Mouse (Mus musculus) liver (tissue): ENCODE data around the gene Eif2ak3.

ENCODE experiments used
- DNase-seq: peaks from one replicate; pipeline ENCODE4 v3.0.0-alpha.2; 2020; ENCODE audit warnings: mixed read lengths

Eif2ak3 gene

DNA sequence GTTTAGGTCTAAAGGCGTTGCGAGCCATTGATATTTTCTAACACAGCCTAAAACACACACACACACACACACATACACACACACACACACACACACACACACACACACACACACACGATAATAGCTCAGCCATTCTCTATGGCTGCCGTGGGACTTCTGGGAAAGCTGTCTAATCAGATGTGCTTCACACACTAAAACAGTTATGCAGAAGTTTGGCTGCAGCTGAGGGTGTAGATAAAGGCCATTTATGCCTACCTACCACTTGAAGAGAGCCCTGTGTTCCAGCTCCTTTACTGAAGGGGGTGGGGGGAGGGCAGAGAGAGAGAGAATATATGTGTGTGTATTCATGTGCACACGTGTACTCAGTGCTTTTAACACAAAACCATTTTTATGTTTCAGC lies 59.4 kb downstream of the Eif2ak3 start:
- DNase-seq, result peak; percentile 42

DNA sequence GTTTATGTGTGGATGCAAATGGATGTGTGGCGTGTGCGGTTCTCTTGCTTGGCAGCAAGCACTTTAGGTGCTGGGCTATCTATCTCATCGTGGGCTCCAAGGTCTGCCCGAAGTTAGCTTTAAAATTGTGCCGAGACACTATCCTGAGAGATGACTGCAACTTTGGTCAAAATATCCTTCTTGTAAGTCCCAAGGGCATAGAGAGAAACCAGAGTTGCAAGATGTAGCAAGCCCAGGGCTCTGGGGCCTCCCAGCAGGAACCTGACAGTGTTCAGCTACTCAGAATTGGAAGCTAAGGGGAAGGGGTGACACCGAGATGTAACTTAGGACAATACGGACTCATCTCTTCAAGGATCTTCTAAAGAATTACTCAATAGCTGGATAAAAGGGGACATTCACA lies 65.3 kb downstream of the Eif2ak3 start:
- no peak for DNase-seq

DNA sequence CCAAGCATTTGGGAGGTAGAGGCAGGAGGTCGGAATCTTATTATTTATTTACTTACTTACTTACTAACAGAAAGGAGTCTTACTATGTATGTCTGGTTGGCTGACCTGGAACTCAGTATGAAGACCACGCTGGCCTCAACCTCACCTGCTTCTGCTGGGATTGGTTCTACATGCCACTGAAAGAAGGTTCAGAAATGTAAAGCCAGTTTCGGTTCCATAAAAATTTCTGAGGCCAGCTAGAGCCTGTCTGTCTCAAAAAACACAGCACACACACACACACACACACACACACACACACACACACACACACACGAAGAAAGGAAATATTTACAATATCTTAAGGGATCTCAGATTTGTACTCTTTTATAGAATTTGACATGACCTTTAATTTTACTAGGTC lies 66.0 kb downstream of the Eif2ak3 start:
- no peak for DNase-seq

DNA sequence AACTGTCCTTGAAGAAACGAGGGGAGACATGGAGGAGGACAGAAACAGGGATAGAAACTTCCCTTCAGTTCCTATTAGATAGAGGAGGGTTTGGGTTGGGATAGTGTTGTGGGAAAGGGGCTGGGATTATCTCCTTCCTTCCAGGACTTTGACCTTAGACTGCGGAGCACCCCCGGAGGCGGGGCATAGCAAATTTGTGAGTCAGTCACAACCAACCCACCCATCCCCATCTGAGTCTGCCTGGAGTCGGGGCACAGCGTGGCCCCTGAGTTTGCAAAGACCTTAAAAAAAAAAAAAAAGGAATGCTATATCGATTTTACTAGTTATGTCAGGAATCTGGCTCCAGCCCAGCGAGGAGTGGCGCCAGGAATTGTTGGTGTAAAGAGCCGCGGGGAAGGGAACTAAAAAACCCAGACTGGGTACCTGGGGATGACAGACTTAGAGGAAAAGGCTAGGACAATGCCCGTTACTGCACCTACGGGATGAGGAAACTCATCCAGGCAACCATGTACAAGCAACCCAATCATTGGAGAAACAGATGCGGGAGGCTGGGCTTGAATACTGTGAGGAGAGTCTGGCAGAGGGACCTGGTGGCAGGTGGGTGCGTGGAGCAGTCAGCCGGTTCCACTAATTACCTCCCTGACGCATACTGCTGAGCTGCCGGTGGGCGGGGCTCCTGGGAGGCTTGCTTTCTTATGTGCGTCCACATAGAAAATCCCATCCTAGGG lies 67.5 kb downstream of the Eif2ak3 start:
- DNase-seq, result no peak

DNA sequence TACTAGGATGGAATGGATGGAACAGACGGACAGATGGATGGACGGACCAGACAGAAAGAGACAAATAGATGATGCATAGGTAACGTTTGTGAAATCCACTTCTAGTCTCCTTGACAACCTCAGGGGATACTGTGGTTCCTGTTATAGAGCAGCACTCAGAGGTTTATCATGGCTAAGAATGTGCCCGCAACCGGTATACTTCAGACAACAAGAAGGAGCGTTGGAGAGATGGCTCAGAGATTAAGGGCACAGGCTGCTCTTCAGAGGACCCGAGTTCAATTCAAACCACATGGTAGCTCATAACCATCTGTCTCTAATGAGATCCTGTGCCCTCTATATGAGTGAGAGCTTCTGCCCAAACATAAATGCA lies 68.1 kb downstream of the Eif2ak3 start:
- no peak for DNase-seq

DNA sequence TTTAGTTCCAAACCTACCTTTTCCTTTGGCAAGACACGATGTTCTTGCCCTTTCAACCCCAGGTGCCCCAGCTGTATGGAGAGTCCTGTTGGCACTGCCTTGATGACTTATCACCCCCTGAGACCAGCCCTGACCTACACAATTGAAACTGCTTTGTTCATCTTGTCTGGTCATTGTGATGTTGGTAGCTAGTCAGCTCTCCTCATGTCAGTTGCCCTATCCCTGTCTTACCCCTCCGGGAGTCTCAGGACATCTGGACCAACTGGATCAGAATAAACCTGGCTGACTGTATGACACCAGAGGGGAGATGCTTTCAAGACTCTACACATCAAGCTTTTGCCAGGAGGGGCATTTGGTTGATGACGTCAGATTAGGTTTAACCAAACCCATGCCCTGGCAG lies 74.5 kb downstream of the Eif2ak3 start, which contains the start of gene Tex37:
TSS of gene Tex37 (minus strand) at position 101 of the 400 bp plus-strand sequence.
- no peak for DNase-seq

DNA sequence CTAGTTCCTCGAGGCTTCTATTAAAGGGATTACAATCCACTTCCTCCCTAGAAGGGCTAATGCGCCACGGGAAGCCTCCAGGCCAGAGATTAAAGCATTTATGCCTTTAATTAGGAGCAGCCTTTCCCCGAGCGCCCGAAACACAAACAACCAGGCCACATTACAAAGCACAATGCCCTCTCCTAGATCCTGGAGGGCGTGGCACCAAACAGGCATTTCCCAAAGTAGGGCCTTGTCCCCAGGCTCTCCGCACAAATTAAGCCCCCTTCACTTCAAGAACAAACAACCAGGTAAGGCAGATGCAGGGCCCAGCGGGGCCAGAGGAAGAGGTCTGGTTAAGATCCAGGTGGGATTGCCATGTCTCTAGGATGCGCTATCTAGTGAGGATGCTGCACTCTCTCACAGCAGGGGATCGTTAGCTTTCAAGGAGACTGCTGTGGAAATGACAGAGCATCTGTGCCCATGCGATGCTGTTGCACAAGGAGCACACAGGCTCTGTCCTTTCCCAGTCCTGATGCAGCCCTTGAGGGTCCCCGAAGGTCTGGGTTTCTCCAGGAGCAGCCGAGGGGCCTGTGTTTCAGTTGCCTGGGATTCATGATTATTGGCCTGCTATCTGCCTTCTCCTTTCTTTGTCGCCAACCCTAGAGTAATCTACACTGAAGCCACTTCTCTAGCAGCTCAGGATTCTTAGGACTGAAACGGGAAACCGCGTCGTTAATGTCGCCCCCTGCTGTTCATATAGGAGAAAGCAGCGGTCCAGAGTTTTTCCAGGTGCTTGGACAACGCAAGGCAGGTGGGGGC lies 77.2 kb downstream of the Eif2ak3 start:
- peak; percentile 30 for DNase-seq

DNA sequence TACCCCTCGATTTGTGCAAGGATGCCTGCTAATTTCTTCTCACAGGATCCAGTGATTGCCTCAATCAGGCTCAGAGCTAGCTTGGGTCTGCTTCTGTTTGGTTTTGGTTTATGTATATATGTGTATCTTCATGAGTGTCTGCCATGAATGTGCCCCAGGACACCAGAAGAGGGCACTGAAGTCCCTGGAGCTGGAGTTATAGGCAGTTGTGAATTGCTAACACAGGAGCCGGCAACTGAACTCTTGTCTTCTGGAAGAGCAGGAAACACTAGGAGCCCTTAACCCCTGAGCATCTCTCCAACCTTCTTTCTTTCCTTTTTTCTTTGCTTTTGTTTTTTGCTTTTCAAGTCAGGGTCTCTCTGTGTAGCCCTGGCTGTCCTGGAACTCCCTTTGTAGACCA lies 87.5 kb downstream of the Eif2ak3 start:
- no peak for DNase-seq

DNA sequence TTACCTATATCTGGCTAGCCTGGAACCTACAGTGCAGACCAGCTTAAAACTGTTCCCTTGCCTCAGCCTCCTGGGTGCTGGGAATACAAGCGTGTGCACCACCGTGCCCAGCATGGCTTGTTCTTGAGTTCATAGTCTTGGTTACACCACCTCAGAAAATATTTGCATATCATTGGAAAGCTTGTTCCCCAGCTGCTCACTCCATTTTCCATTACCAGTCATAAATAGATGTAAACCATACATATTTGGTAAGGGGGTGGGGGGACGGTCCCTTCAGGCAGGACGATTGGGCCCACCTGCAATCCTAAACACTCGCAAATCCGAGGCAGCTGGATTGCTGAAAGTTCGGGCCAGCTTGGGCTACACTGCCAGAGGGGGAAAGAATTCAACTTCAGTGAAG lies 109.0 kb downstream of the Eif2ak3 start:
- no peak for DNase-seq

DNA sequence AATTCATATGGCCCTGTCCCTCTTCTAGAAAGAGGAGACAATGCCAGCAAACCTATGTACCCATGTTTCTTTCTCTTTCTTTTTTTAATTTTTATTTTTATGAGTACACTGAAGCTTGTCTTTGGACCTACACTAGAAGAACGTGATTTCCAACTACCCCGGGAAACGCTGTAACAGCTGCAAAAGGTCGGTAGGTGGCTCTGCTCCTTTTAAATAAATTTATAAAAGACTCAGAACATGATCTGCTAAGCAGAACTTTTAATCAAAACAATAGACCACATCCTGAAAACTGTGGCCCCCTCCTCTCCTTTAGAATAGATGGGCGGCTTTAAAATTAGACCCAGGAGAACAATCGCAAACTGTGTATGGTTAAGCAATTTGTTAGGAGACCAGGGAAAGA lies 109.7 kb downstream of the Eif2ak3 start:
- no peak for DNase-seq
